Mouse (Mus musculus): ENCODE results near the gene Ccin.
A peak's percentile ranks its signal among the peaks of the same experiment; 100 is the strongest.

DNA sequence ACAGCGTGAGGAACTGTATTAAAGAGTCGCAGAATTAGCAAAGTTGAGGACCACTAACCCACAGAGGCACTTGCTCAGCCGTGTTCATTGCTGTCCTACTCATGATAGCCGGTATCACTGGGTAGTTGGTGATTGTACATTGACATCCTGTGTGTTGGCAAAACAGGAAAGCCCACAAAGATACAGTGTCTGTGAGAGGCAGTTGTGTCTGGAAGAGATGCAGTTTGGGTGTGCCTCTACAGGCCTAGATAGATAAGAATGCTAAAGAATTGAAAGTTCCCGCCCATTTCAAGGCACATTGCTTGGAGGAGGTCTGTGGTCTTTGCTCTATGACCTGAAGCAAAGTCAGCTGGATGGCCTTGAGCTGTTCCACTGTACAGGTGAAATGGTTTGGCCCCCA, 20.8 kb downstream of the Ccin start, which contains the start of gene Clta:
- TF ChIP-seq EP300 (IDR thresholded peaks at IDR 0.05; ENCODE audit: low read depth in 1 of 2, low read length in 2 of 2) = peak; percentile 74 to 97
- peak; percentile 35 to 76; a peak in 3 of 4 replicates for TF ChIP-seq POLR2A (IDR thresholded peaks at IDR 0.05; ENCODE audit: control insufficient read depth in 1 of 2, insufficient read depth in 1 of 2, low read depth in 1 of 2, low read length in 2 of 2, poor library complexity in 1 of 2)
- TF ChIP-seq POLR2AphosphoS2 (IDR thresholded peaks at IDR 0.05; ENCODE audit: low read length) = no peak; the same call in 1 of the 2 replicates
- TF ChIP-seq UBTF (IDR thresholded peaks at IDR 0.05; ENCODE audit: borderline replicate concordance, insufficient read depth, low read depth, low read length) = no peak
- no peak for TF ChIP-seq USF2 (IDR thresholded peaks at IDR 0.05; ENCODE audit: borderline replicate concordance in 1 of 2, insufficient read depth in 1 of 2, low read depth in 1 of 2, low read length in 2 of 2)
- TF ChIP-seq CTCF (IDR thresholded peaks at IDR 0.05 in 2 of 3, conservative IDR thresholded peaks at IDR 0.05 in 1 of 3; ENCODE audit: control insufficient read depth in 1 of 3, insufficient read depth in 1 of 3, low read depth in 2 of 3, low read length in 3 of 3, poor library complexity in 1 of 3, severe bottlenecking in 1 of 3) = no peak
- TF ChIP-seq GATA1 (IDR thresholded peaks at IDR 0.05; ENCODE audit: low read depth, low read length) = peak; percentile 98
- TF ChIP-seq MXI1 (IDR thresholded peaks at IDR 0.05; ENCODE audit: low read depth, low read length) = no peak
- TF ChIP-seq MAX (IDR thresholded peaks at IDR 0.05; ENCODE audit: low read length) = peak; percentile 71
